Mouse (Mus musculus) embryonic facial prominence, embryonic 13.5 days (tissue): Measurements from ENCODE around the gene Fam122c. TPM values are rescaled to one million over a fixed set of nuclear protein-coding genes. Genes with fewer than 3 reads are reported as not detected.
A peak's percentile ranks its signal among the peaks of the same experiment; 100 is the strongest.

Experiments used
- ATAC-seq: fragments of 200-750 bp; cut with Nextera tagmentation; 2 replicates; pipeline ENCODE4 v1.8.0; 2017; ENCODE audit warnings: low read depth; ENCODE audit not compliant: insufficient number of reproducible peaks, insufficient read depth, low FRiP score, low TSS enrichment
- H3K27ac ChIP-seq: fragments of 300-500 bp; sonication (generic); 2 replicates; pipeline ENCODE4 v1.5.1; 2015; ENCODE audit warnings: moderate library complexity, mild to moderate bottlenecking, inconsistent platforms
- H3K27me3 ChIP-seq: fragments of 300-500 bp; sonication (generic); 2 replicates; pipeline ENCODE4 v1.6.1; 2015; ENCODE audit warnings: mild to moderate bottlenecking, inconsistent platforms
- H3K36me3 ChIP-seq: fragments of 300-500 bp; sonication (generic); 2 replicates; pipeline ENCODE4 v1.6.1; 2015; ENCODE audit warnings: mild to moderate bottlenecking, inconsistent platforms
- H3K4me1 ChIP-seq: fragments of 300-500 bp; sonication (generic); 2 replicates; pipeline ENCODE4 v1.6.1; 2015; ENCODE audit warnings: inconsistent platforms
- H3K4me2 ChIP-seq: fragments of 300-500 bp; sonication (generic); 2 replicates; pipeline ENCODE4 v1.6.1; 2015; ENCODE audit warnings: moderate library complexity, mild to moderate bottlenecking, inconsistent platforms
- H3K4me3 ChIP-seq: fragments of 300-500 bp; sonication (generic); 2 replicates; pipeline ENCODE4 v1.5.1; 2015; ENCODE audit warnings: mild to moderate bottlenecking, inconsistent platforms
- H3K9ac ChIP-seq: fragments of 300-500 bp; sonication (generic); 2 replicates; pipeline ENCODE4 v1.6.1; 2015; ENCODE audit warnings: mild to moderate bottlenecking, inconsistent platforms
- H3K9me3 ChIP-seq: fragments of 300-500 bp; sonication (generic); 2 replicates; pipeline ENCODE4 v1.6.1; 2016; ENCODE audit warnings: inconsistent platforms
- WGBS: fragments of 180-500 bp; shearing (Covaris S2); methylation state at CpG from one replicate; pipeline ENCODE4 v1.1.7; 2015; ENCODE audit warnings: mixed read lengths; 5-methylcytosine and 5-hydroxymethylcytosine counted together
- polyA plus RNA-seq: library from polyadenylated mRNA; unstranded; fragments of >200 nt; fragmentation: Nextera tagmentation; extraction: Ambion mirVana; gene quantifications from 2 replicates; pipeline ENCODE4 v1.2.1, GENCODE M21; 2015

The Fam122c gene
- polyA plus RNA-seq, result not detected in 2 replicates

- no peak within 1 kb of the TSS for H3K4me3 ChIP-seq
- no peak for ATAC-seq
- no peak within 1 kb of the TSS for H3K9ac ChIP-seq
- H3K27me3 ChIP-seq, result no peaks in the 10 kb centered on the region
- no peaks in the 10 kb centered on the region for H3K9me3 ChIP-seq
- no peaks in the 10 kb centered on the region for H3K36me3 ChIP-seq
- no peak within 1 kb of the TSS for H3K4me2 ChIP-seq
- WGBS, result 50% methylated on average over 1 of the region's 1 CpGs
- no peaks in the 10 kb centered on the region for H3K4me1 ChIP-seq
- no peak within 1 kb of the TSS for H3K27ac ChIP-seq
Measured at GRCm38 (mm10) chrX:53273124-53273523, at the start of gene Fam122c. TSS of gene Fam122c (plus strand) at chrX:53273424.

GRCm38 (mm10) chrX:53224353-53224944 is 48.8 kb upstream of the Fam122c start:
- H3K27ac ChIP-seq, result no peak overlapping the region
- WGBS, result 60% methylated on average over 6 of the region's 6 CpGs
- no peaks in the 10 kb centered on the region for H3K36me3 ChIP-seq
- no peaks in the 10 kb centered on the region for H3K27me3 ChIP-seq
- no peaks in the 10 kb centered on the region for H3K9me3 ChIP-seq
- no peak overlapping the region for H3K4me2 ChIP-seq
- H3K4me1 ChIP-seq, result no peaks in the 10 kb centered on the region
- no peak for ATAC-seq
- no peak overlapping the region for H3K9ac ChIP-seq
- H3K4me3 ChIP-seq, result no peak overlapping the region

- no peaks in the 10 kb centered on the region for H3K36me3 ChIP-seq
- H3K4me3 ChIP-seq, result peak overlapping the region; percentile 30
- peak overlapping the region; percentile 52; the same call in 1 of the 2 replicates for H3K9ac ChIP-seq
- H3K4me1 ChIP-seq, result no peaks in the 10 kb centered on the region
- H3K27me3 ChIP-seq, result no peaks in the 10 kb centered on the region
- whole genome bisulfite sequencing, result 28% methylated on average over 13 of the region's 13 CpGs
- peak overlapping the region; percentile 54 for H3K4me2 ChIP-seq
- H3K27ac ChIP-seq, result peak overlapping the region; percentile 51; the same call in 1 of the 2 replicates
- no peak for ATAC-seq
- H3K9me3 ChIP-seq, result no peaks in the 10 kb centered on the region
Measured at GRCm38 (mm10) chrX:53231965-53232364, 41.3 kb upstream of the Fam122c start.

- WGBS, result 27% methylated on average over 4 of the region's 4 CpGs
- Histone ChIP-seq H3K4me2 (no peak overlapping the region), H3K4me3 (no peak overlapping the region), H3K4me1 (no peaks in the 10 kb centered on the region), H3K9ac (no peak overlapping the region), H3K27ac (peak overlapping the region; percentile 44; the same call in 1 of the 2 replicates), H3K27me3 (no peaks in the 10 kb centered on the region), H3K36me3 (no peaks in the 10 kb centered on the region), H3K9me3 (no peaks in the 10 kb centered on the region)
- ATAC-seq, result no peak
Measured at GRCm38 (mm10) chrX:53233689-53234088, 39.5 kb upstream of the Fam122c start.

- Histone ChIP-seq H3K9ac (no peak overlapping the region), H3K4me2 (no peak overlapping the region), H3K27me3 (no peaks in the 10 kb centered on the region), H3K4me1 (no peaks in the 10 kb centered on the region), H3K9me3 (no peaks in the 10 kb centered on the region), H3K36me3 (no peaks in the 10 kb centered on the region), H3K27ac (no peak overlapping the region), H3K4me3 (no peak overlapping the region)
- 62% methylated on average over 7 of the region's 7 CpGs for WGBS
- ATAC-seq, result no peak
Measured at GRCm38 (mm10) chrX:53236404-53236803, 36.8 kb upstream of the Fam122c start.

- Histone ChIP-seq H3K27me3 (no peaks in the 10 kb centered on the region), H3K4me2 (no peak overlapping the region), H3K27ac (no peak overlapping the region), H3K9me3 (no peaks in the 10 kb centered on the region), H3K9ac (no peak overlapping the region), H3K4me3 (no peak overlapping the region), H3K4me1 (no peaks in the 10 kb centered on the region), H3K36me3 (no peaks in the 10 kb centered on the region)
- WGBS, result 14% methylated on average over 2 of the region's 2 CpGs
- no peak for ATAC-seq
Measured at GRCm38 (mm10) chrX:53237971-53238370, 35.3 kb upstream of the Fam122c start.

- ATAC-seq, result no peak
- Histone ChIP-seq H3K9ac (no peak within 1 kb of the TSS), H3K4me2 (no peak within 1 kb of the TSS), H3K36me3 (no peaks in the 10 kb centered on the region), H3K27me3 (no peaks in the 10 kb centered on the region), H3K4me1 (no peaks in the 10 kb centered on the region), H3K9me3 (no peaks in the 10 kb centered on the region), H3K4me3 (no peak within 1 kb of the TSS), H3K27ac (no peak within 1 kb of the TSS)
- WGBS, result 75% methylated on average over 4 of the region's 4 CpGs
Measured at GRCm38 (mm10) chrX:53240011-53240410, 33.2 kb upstream of the Fam122c start, which contains the start of gene Plac1. TSS of gene Plac1 (minus strand) at chrX:53240111.

- H3K36me3 ChIP-seq, result no peaks in the 10 kb centered on the region
- H3K27ac ChIP-seq, result no peak overlapping the region
- no peak for ATAC-seq
- H3K4me1 ChIP-seq, result no peaks in the 10 kb centered on the region
- H3K9ac ChIP-seq, result no peak overlapping the region
- no peak overlapping the region for H3K4me3 ChIP-seq
- H3K27me3 ChIP-seq, result no peaks in the 10 kb centered on the region
- H3K9me3 ChIP-seq, result no peaks in the 10 kb centered on the region
- no peak overlapping the region for H3K4me2 ChIP-seq
Measured at GRCm38 (mm10) chrX:53255195-53255594, 18.0 kb upstream of the Fam122c start.

- no peak overlapping the region for H3K4me3 ChIP-seq
- 70% methylated on average over 9 of the region's 9 CpGs for WGBS
- no peak overlapping the region for H3K4me2 ChIP-seq
- no peak overlapping the region for H3K9ac ChIP-seq
- H3K4me1 ChIP-seq, result no peaks in the 10 kb centered on the region
- no peaks in the 10 kb centered on the region for H3K9me3 ChIP-seq
- H3K36me3 ChIP-seq, result no peaks in the 10 kb centered on the region
- ATAC-seq, result no peak
- no peak overlapping the region for H3K27ac ChIP-seq
- H3K27me3 ChIP-seq, result peaks cover 8% of the 10 kb centered on the region; the same call in 1 of the 2 replicates
Measured at GRCm38 (mm10) chrX:53266186-53266585, 7.0 kb upstream of the Fam122c start.

- peak overlapping the region; percentile 65 for H3K9ac ChIP-seq
- H3K27me3 ChIP-seq, result no peaks in the 10 kb centered on the region; the same call in 1 of the 2 replicates
- H3K36me3 ChIP-seq, result no peaks in the 10 kb centered on the region
- H3K4me3 ChIP-seq, result peak overlapping the region; percentile 61
- peak; percentile 84; the same call in 1 of the 2 replicates for ATAC-seq
- H3K9me3 ChIP-seq, result no peaks in the 10 kb centered on the region
- no peak overlapping the region for H3K27ac ChIP-seq
- no peaks in the 10 kb centered on the region for H3K4me1 ChIP-seq
- H3K4me2 ChIP-seq, result peak overlapping the region; percentile 71
- WGBS, result 23% methylated on average over 10 of the region's 10 CpGs
Measured at GRCm38 (mm10) chrX:53268856-53269255, 4.4 kb upstream of the Fam122c start.

- no peaks in the 10 kb centered on the region for H3K36me3 ChIP-seq
- ATAC-seq, result peak; percentile 80; the same call in 1 of the 2 replicates
- peak within 1 kb of the TSS; percentile 65 for H3K9ac ChIP-seq
- no peaks in the 10 kb centered on the region; the same call in 1 of the 2 replicates for H3K27me3 ChIP-seq
- H3K9me3 ChIP-seq, result no peaks in the 10 kb centered on the region
- 27% methylated on average over 39 of the region's 40 CpGs for WGBS
- H3K4me2 ChIP-seq, result peak within 1 kb of the TSS; percentile 71
- no peaks in the 10 kb centered on the region for H3K4me1 ChIP-seq
- peak within 1 kb of the TSS; percentile 61 for H3K4me3 ChIP-seq
- H3K27ac ChIP-seq, result peak within 1 kb of the TSS; percentile 75
Measured at GRCm38 (mm10) chrX:53269289-53270062, 3.7 kb upstream of the Fam122c start, which contains the start of gene Fam122b. TSS of gene Fam122b (minus strand) at chrX:53269805.

GRCm38 (mm10) chrX:53270063-53270432 is 3.2 kb upstream of the Fam122c start:
- no peaks in the 10 kb centered on the region for H3K9me3 ChIP-seq
- H3K9ac ChIP-seq, result no peak overlapping the region
- no peak for ATAC-seq
- H3K27me3 ChIP-seq, result no peaks in the 10 kb centered on the region
- no peak overlapping the region for H3K27ac ChIP-seq
- H3K36me3 ChIP-seq, result no peaks in the 10 kb centered on the region
- WGBS, result 25% methylated on average over 10 of the region's 10 CpGs
- H3K4me1 ChIP-seq, result no peaks in the 10 kb centered on the region
- H3K4me2 ChIP-seq, result peak overlapping the region; percentile 55
- H3K4me3 ChIP-seq, result peak overlapping the region; percentile 61
